Mouse (Mus musculus) lung, postnatal 0 days (tissue): ENCODE measurements around the gene S1pr4. TPM values are rescaled to one million over a fixed set of nuclear protein-coding genes. Genes with fewer than 3 reads are reported as not detected.

Experiments
- ATAC-seq: fragments of 200-750 bp; cut with Nextera tagmentation; 2 replicates; pipeline ENCODE4 v1.8.0; 2017; ENCODE audit warnings: moderate library complexity
- DNase-seq: peaks from one replicate; pipeline ENCODE4 v3.0.0-alpha.2; 2016; ENCODE audit warnings: low spot score
- H3K27ac ChIP-seq: fragments of 300-500 bp; sonication (generic); 2 replicates; pipeline ENCODE4 v1.5.1; 2014; ENCODE audit warnings: antibody characterized with exemption, mild to moderate bottlenecking, low read length, mixed read lengths
- H3K27me3 ChIP-seq: fragments of 300-500 bp; sonication (generic); replicated peaks from 2 replicates; pipeline ENCODE4 v1.6.1; 2014; ENCODE audit warnings: low read length, mixed read lengths; ENCODE audit not compliant: insufficient read depth
- H3K36me3 ChIP-seq: fragments of 300-500 bp; sonication (generic); 2 replicates; pipeline ENCODE4 v1.6.1; 2014; ENCODE audit warnings: low read length, mixed read lengths; ENCODE audit not compliant: insufficient read depth
- H3K4me1 ChIP-seq: fragments of 300-500 bp; sonication (generic); 2 replicates; pipeline ENCODE4 v1.6.1; 2014; ENCODE audit warnings: antibody characterized with exemption, low read depth, low read length, mixed read lengths; ENCODE audit not compliant: insufficient read depth
- H3K4me2 ChIP-seq: fragments of 300-500 bp; sonication (generic); replicated peaks from 2 replicates; pipeline ENCODE4 v1.6.1; 2014; ENCODE audit warnings: low read depth, mild to moderate bottlenecking, low read length, moderate library complexity, mixed read lengths
- H3K4me3 ChIP-seq: fragments of 300-500 bp; sonication (generic); 2 replicates; pipeline ENCODE4 v1.5.1; 2014; ENCODE audit warnings: low read depth, low read length
- H3K9ac ChIP-seq: fragments of 300-500 bp; sonication (generic); replicated peaks from 2 replicates; pipeline ENCODE4 v1.6.1; 2014; ENCODE audit warnings: low read depth, mild to moderate bottlenecking
- H3K9me3 ChIP-seq: fragments of 300-500 bp; sonication (generic); 2 replicates; pipeline ENCODE4 v1.6.1; 2016; ENCODE audit warnings: low read length, mixed read lengths
- CTCF ChIP-seq: IDR thresholded peaks from 2 replicates; pipeline ENCODE4 v1.5.1; 2016; ENCODE audit warnings: antibody characterized with exemption, mild to moderate bottlenecking
- EP300 ChIP-seq: IDR thresholded peaks from 2 replicates; pipeline ENCODE4 v1.6.1; 2016; ENCODE audit warnings: antibody characterized with exemption, mild to moderate bottlenecking, control low read depth
- WGBS: fragments of 180-500 bp; shearing (Covaris S2); extraction: QIAGEN DNeasy Blood & Tissue Kit; methylation state at CpG from one replicate; pipeline ENCODE4 v1.1.7; 2014; 5-methylcytosine and 5-hydroxymethylcytosine counted together
- polyA plus RNA-seq: library from polyadenylated mRNA; unstranded; fragments of >200 nt; fragmentation: Nextera tagmentation; extraction: Ambion mirVana; gene quantifications from 2 replicates; pipeline ENCODE4 v1.2.1, GENCODE M21; 2015

S1pr4 gene
- polyA plus RNA-seq, 1 experiment from 2014 or later = 19.3 TPM

DNA sequence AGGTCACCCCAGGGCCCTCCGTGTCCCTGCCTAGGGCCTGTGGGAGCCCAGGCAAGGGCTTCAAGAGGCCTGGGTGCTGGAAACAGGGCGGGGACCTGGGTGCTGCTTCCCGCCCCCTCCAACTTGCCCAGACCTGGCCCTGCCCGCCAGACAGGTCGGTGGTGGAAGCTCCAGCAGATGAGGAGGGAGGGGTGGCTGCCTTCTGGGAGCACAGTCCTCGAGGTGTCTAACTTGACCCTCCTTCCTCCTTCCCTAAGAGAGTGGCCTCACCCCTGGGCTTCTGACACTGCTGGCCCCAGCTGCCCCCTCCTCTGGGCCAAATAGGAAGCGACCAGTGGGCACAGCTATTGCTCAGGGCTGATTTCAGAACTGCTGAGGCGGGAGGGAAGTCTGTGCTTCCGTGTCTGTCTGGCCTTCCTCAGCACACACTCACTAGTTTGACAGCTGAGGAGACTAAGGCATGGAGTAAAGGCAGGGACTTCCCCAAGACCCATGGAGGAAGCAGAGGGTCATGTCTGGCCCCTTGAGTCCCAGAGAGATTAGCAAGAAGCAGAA, 24.2 kb upstream of the S1pr4 start, which contains the start of gene Gna15:
TSS of gene Gna15 (minus strand) at position 175 of the 555 bp plus-strand sequence.
- H3K27me3 ChIP-seq = no peaks in the 10 kb centered on the region
- peak within 1 kb of the TSS; percentile 45 for H3K4me2 ChIP-seq
- no peaks in the 10 kb centered on the region for H3K9me3 ChIP-seq
- no peak for TF ChIP-seq CTCF
- no peak for TF ChIP-seq EP300
- ATAC-seq (peak; percentile 56), DNase-seq (peak; percentile 39)
- peaks cover 6% of the 10 kb centered on the region; the same call in 1 of the 2 replicates for H3K4me1 ChIP-seq
- H3K36me3 ChIP-seq = 0 out of 2 replicates have a peak, but pooled peaks cover 5% of the 10 kb centered on the region
- H3K4me3 ChIP-seq = peak within 1 kb of the TSS; percentile 14
- 3% methylated on average over 9 of the region's 9 CpGs for WGBS
- H3K27ac ChIP-seq = peak within 1 kb of the TSS; percentile 38; the same call in 1 of the 2 replicates
- peak within 1 kb of the TSS; percentile 23; the same call in 1 of the 2 replicates for H3K9ac ChIP-seq

DNA sequence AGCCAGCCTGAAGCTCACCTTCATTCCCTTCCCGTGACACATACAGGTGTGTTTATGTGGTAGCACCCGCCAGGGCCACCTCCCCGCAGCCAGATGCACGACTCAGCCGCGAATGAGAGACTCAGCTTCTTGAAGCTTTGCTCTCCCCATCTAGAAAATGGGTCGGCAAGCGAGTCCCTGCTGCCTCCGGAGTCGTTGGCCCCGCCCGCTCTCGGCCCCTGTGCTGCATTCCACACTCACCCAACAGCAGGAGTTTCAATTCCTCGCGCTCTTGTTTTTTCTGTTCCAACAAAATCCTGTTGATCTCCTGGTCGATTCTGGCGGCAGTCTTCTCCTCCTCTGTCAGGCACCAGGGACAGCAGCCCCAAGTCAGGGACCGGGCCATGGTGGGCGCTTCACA, 23.6 kb upstream of the S1pr4 start:
- ATAC-seq (peak; percentile 6; the same call in 1 of the 2 replicates), DNase-seq (no peak)
- Histone ChIP-seq H3K4me2 (peak overlapping the region; percentile 45), H3K4me3 (peak overlapping the region; percentile 14), H3K36me3 (0 out of 2 replicates have a peak, but pooled peaks cover under 1% of the 10 kb centered on the region), H3K27ac (peak overlapping the region; percentile 38; the same call in 1 of the 2 replicates), H3K4me1 (peaks cover 6% of the 10 kb centered on the region; the same call in 1 of the 2 replicates), H3K9me3 (no peaks in the 10 kb centered on the region), H3K9ac (peak overlapping the region; percentile 23; the same call in 1 of the 2 replicates), H3K27me3 (no peaks in the 10 kb centered on the region)
- no peak for TF ChIP-seq EP300
- no peak for TF ChIP-seq CTCF
- 18% methylated on average over 19 of the region's 19 CpGs for WGBS

DNA sequence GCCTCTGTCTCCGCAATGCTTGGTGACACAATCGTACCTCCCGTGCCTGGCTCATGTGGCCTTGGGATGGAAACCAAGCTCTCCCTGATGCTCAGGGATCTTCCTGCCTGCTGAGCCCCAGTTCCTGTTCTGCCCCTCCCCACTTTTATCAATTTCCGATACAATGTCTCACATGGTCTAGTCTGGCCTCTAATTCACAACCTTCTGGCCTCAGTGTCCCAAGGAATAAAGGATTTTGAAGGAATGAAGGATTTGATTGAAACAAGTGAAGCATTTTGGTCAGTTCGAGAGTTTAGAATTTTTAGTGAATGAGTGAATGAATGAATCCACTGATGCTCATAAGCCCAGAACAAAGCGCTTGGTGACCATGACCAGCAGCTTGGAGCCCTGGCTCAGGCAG, 23.2 kb upstream of the S1pr4 start:
- H3K9ac ChIP-seq = no peak overlapping the region
- no peaks in the 10 kb centered on the region for H3K36me3 ChIP-seq
- ATAC-seq (no peak), DNase-seq (no peak)
- H3K27me3 ChIP-seq = no peaks in the 10 kb centered on the region
- H3K4me1 ChIP-seq = peaks cover 6% of the 10 kb centered on the region; the same call in 1 of the 2 replicates
- no peaks in the 10 kb centered on the region for H3K9me3 ChIP-seq
- TF ChIP-seq EP300 (no peak), CTCF (no peak)
- no peak overlapping the region for H3K27ac ChIP-seq
- H3K4me2 ChIP-seq = no peak overlapping the region
- WGBS = 67% methylated on average over 6 of the region's 6 CpGs
- 0 out of 2 replicates have a peak overlapping the region, but pooled peaks have one; percentile 14 for H3K4me3 ChIP-seq

DNA sequence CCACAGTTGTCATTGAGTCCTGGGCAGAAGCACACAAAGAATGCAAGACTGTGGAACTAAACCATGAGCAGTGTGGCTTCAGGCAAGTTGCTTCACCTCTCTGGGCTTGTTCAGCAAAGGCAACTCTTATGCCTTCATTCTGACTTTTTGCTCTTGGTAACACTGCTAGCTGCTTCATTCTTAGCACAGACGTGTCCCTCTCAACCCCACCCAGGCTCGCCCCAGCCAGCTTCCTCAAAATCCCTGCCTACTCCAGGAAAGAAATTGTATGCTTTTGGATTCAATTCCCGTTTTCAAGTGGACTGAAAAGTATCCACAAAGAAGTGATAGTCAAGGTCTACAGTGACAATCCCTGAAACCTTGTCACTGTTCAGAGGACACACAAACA, 20.0 kb upstream of the S1pr4 start:
- Histone ChIP-seq H3K27me3 (no peaks in the 10 kb centered on the region), H3K4me3 (no peak overlapping the region), H3K9ac (no peak overlapping the region), H3K4me2 (no peak overlapping the region), H3K36me3 (no peaks in the 10 kb centered on the region), H3K27ac (no peak overlapping the region), H3K9me3 (no peaks in the 10 kb centered on the region), H3K4me1 (peaks cover 6% of the 10 kb centered on the region; the same call in 1 of the 2 replicates)
- TF ChIP-seq CTCF (no peak), EP300 (no peak)
- 35% methylated on average over 3 of the region's 3 CpGs for WGBS
- ATAC-seq (no peak), DNase-seq (no peak)

DNA sequence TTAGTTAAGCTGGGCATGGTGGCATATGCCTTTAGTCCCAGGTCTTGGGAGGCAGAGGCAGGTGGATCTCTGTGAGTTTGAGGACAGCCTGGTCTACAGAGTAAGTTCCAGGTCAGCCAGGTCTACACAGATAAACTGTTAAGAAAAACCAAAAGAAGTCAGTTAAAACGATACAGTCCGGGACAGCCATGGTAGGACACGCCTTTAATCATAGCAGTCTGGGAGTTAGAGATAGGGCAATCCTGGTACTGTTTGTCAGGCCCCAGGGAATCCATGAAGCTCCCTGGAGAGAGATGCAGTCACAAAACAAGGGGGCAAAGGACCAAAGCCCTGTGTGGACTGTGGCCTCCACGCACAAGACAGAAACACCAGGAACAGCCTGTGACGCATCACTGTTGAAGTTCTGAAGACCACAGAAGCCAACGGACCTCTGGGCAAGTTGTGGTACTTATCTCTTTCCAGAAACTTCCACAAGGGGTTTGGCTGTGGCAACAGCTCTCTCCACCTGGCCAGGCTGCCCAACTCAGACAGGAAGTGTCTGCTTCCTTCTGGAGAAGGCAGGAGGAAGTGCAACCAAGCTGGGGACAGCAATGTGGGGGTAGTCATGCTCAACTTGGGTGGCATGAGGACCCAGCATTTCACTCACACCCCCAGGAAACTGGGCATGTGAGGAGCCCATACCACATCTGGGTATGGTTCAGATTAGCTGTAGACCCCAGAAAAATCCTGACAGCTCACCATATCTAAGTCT, 19.5 kb upstream of the S1pr4 start:
- Histone ChIP-seq H3K9ac (no peak overlapping the region), H3K9me3 (no peaks in the 10 kb centered on the region), H3K27ac (no peak overlapping the region), H3K4me2 (no peak overlapping the region), H3K36me3 (no peaks in the 10 kb centered on the region), H3K4me1 (peaks cover 6% of the 10 kb centered on the region; the same call in 1 of the 2 replicates), H3K27me3 (no peaks in the 10 kb centered on the region), H3K4me3 (no peak overlapping the region)
- TF ChIP-seq EP300 = no peak
- TF ChIP-seq CTCF = no peak
- WGBS = 66% methylated on average over 6 of the region's 6 CpGs
- ATAC-seq = 0 out of 2 replicates have a peak, but pooled peaks have one; percentile 16
- no peak for DNase-seq

DNA sequence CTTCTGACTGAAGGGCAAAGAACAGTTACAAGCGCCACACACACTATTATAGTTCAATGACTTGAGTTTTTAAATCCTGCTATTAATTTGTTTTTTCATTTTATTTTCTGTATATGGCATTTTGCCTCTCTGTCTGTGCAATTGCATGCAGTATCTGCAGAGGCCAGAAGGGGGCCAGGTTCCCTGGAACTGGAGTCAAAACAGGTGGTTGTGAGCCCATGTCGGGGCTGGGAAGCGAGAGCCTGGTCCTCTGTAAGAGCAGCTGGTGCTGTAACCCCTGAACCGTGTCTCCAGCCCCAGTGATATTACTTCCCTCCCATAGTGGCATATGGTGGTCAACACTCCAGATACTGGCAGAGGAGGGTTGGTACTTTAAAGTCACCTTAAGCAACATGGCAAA, 18.6 kb upstream of the S1pr4 start:
- no peak overlapping the region for H3K27ac ChIP-seq
- H3K4me1 ChIP-seq = peaks cover under 1% of the 10 kb centered on the region; the same call in 1 of the 2 replicates
- no peaks in the 10 kb centered on the region for H3K36me3 ChIP-seq
- H3K27me3 ChIP-seq = no peaks in the 10 kb centered on the region
- no peak overlapping the region for H3K9ac ChIP-seq
- peak; percentile 83 for TF ChIP-seq CTCF
- no peak for TF ChIP-seq EP300
- WGBS = 12% methylated on average over 4 of the region's 4 CpGs
- ATAC-seq (peak; percentile 67), DNase-seq (peak; percentile 67)
- H3K9me3 ChIP-seq = no peaks in the 10 kb centered on the region
- no peak overlapping the region for H3K4me3 ChIP-seq
- no peak overlapping the region for H3K4me2 ChIP-seq
